Mouse (Mus musculus): ENCODE results near the gene Uap1l1. TPM values are rescaled to one million over a fixed set of nuclear protein-coding genes. Genes with fewer than 3 reads are reported as not detected.

Gene Uap1l1
- polyA plus RNA-seq, 1 experiment = 1.7 TPM

- peaks cover 3% of the 10 kb centered on the region; the same call in 1 of the 2 replicates for H3K4me1 ChIP-seq (ENCODE audit: control insufficient read depth, insufficient read depth, low read length)
- H3K36me3 ChIP-seq (ENCODE audit: control insufficient read depth, insufficient read depth, low read length) = no peaks in the 10 kb centered on the region; the same call in 1 of the 2 replicates
- no peaks in the 10 kb centered on the region for H3K27me3 ChIP-seq (ENCODE audit: control insufficient read depth, insufficient read depth, low read length)
- TF ChIP-seq POLR2A (IDR thresholded peaks at IDR 0.05; ENCODE audit: control insufficient read depth, low read depth, low read length) (no peak), CTCF (IDR thresholded peaks at IDR 0.05; ENCODE audit: control insufficient read depth, insufficient read depth, insufficient replicate concordance, low read depth, low read length) (peak; percentile 21; the same call in 1 of the 2 replicates)
- H3K27ac ChIP-seq (ENCODE audit: control insufficient read depth, insufficient read depth, low read depth, low read length) = no peak overlapping the region
- H3K4me3 ChIP-seq (ENCODE audit: control insufficient read depth, low read depth, low read length) = no peak overlapping the region
These were observed 37.0 kb downstream of the Uap1l1 start for GRCm38 (mm10) chr2:25328440-25328839.

- no peak overlapping the region for H3K4me3 ChIP-seq (ENCODE audit: control insufficient read depth, low read depth, low read length)
- H3K27ac ChIP-seq (ENCODE audit: control insufficient read depth, insufficient read depth, low read depth, low read length) = no peak overlapping the region
- TF ChIP-seq CTCF (IDR thresholded peaks at IDR 0.05; ENCODE audit: control insufficient read depth, insufficient read depth, insufficient replicate concordance, low read depth, low read length) (no peak), POLR2A (IDR thresholded peaks at IDR 0.05; ENCODE audit: control insufficient read depth, low read depth, low read length) (no peak)
- H3K27me3 ChIP-seq (ENCODE audit: control insufficient read depth, insufficient read depth, low read length) = no peaks in the 10 kb centered on the region
- no peaks in the 10 kb centered on the region for H3K4me1 ChIP-seq (ENCODE audit: control insufficient read depth, insufficient read depth, low read length)
- H3K36me3 ChIP-seq (ENCODE audit: control insufficient read depth, insufficient read depth, low read length) = no peaks in the 10 kb centered on the region; the same call in 1 of the 2 replicates
These were observed 39.4 kb downstream of the Uap1l1 start for GRCm38 (mm10) chr2:25326036-25326435.

- TF ChIP-seq POLR2A (IDR thresholded peaks at IDR 0.05; ENCODE audit: control insufficient read depth, low read depth, low read length) = no peak
- TF ChIP-seq CTCF (IDR thresholded peaks at IDR 0.05; ENCODE audit: control insufficient read depth, insufficient read depth, insufficient replicate concordance, low read depth, low read length) = no peak
- H3K27ac ChIP-seq (ENCODE audit: control insufficient read depth, insufficient read depth, low read depth, low read length) = no peak overlapping the region
- peaks cover 8% of the 10 kb centered on the region for H3K4me1 ChIP-seq (ENCODE audit: control insufficient read depth, insufficient read depth, low read length)
- H3K4me3 ChIP-seq (ENCODE audit: control insufficient read depth, low read depth, low read length) = no peak overlapping the region
- H3K27me3 ChIP-seq (ENCODE audit: control insufficient read depth, insufficient read depth, low read length) = no peaks in the 10 kb centered on the region
- no peaks in the 10 kb centered on the region for H3K36me3 ChIP-seq (ENCODE audit: control insufficient read depth, insufficient read depth, low read length)
These were observed 45.4 kb downstream of the Uap1l1 start for GRCm38 (mm10) chr2:25320084-25320483.

GRCm38 (mm10) chr2:25318971-25319773 is 46.3 kb downstream of the Uap1l1 start, which contains the start of gene Grin1:
Gene Grin1 (minus strand): TSS chr2:25319187.
- no peak for TF ChIP-seq POLR2A (IDR thresholded peaks at IDR 0.05; ENCODE audit: control insufficient read depth, low read depth, low read length)
- TF ChIP-seq CTCF (IDR thresholded peaks at IDR 0.05; ENCODE audit: control insufficient read depth, insufficient read depth, insufficient replicate concordance, low read depth, low read length) = no peak
- Histone ChIP-seq H3K27me3 (ENCODE audit: control insufficient read depth, insufficient read depth, low read length) (no peaks in the 10 kb centered on the region), H3K36me3 (ENCODE audit: control insufficient read depth, insufficient read depth, low read length) (no peaks in the 10 kb centered on the region), H3K4me1 (ENCODE audit: control insufficient read depth, insufficient read depth, low read length) (peaks cover 8% of the 10 kb centered on the region), H3K4me3 (ENCODE audit: control insufficient read depth, low read depth, low read length) (peak within 1 kb of the TSS; percentile 74), H3K27ac (ENCODE audit: control insufficient read depth, insufficient read depth, low read depth, low read length) (no peak within 1 kb of the TSS)

GRCm38 (mm10) chr2:25318119-25318966 is 47.1 kb downstream of the Uap1l1 start:
- Histone ChIP-seq H3K27me3 (ENCODE audit: control insufficient read depth, insufficient read depth, low read length) (no peaks in the 10 kb centered on the region), H3K27ac (ENCODE audit: control insufficient read depth, insufficient read depth, low read depth, low read length) (no peak overlapping the region), H3K4me1 (ENCODE audit: control insufficient read depth, insufficient read depth, low read length) (peaks cover 8% of the 10 kb centered on the region), H3K4me3 (ENCODE audit: control insufficient read depth, low read depth, low read length) (peak overlapping the region; percentile 74), H3K36me3 (ENCODE audit: control insufficient read depth, insufficient read depth, low read length) (no peaks in the 10 kb centered on the region)
- TF ChIP-seq CTCF (IDR thresholded peaks at IDR 0.05; ENCODE audit: control insufficient read depth, insufficient read depth, insufficient replicate concordance, low read depth, low read length) = no peak
- no peak for TF ChIP-seq POLR2A (IDR thresholded peaks at IDR 0.05; ENCODE audit: control insufficient read depth, low read depth, low read length)

- H3K4me3 ChIP-seq (ENCODE audit: control insufficient read depth, low read depth, low read length) = no peak overlapping the region
- no peaks in the 10 kb centered on the region; the same call in 1 of the 2 replicates for H3K27me3 ChIP-seq (ENCODE audit: control insufficient read depth, insufficient read depth, low read length)
- H3K27ac ChIP-seq (ENCODE audit: control insufficient read depth, insufficient read depth, low read depth, low read length) = no peak overlapping the region
- no peaks in the 10 kb centered on the region for H3K36me3 ChIP-seq (ENCODE audit: control insufficient read depth, insufficient read depth, low read length)
- H3K4me1 ChIP-seq (ENCODE audit: control insufficient read depth, insufficient read depth, low read length) = peaks cover 3% of the 10 kb centered on the region
- no peak for TF ChIP-seq POLR2A (IDR thresholded peaks at IDR 0.05; ENCODE audit: control insufficient read depth, low read depth, low read length)
- TF ChIP-seq CTCF (IDR thresholded peaks at IDR 0.05; ENCODE audit: control insufficient read depth, insufficient read depth, insufficient replicate concordance, low read depth, low read length) = no peak
These were observed 54.0 kb downstream of the Uap1l1 start for GRCm38 (mm10) chr2:25311491-25311891.

- no peaks in the 10 kb centered on the region; the same call in 1 of the 2 replicates for H3K27me3 ChIP-seq (ENCODE audit: control insufficient read depth, insufficient read depth, low read length)
- H3K4me1 ChIP-seq (ENCODE audit: control insufficient read depth, insufficient read depth, low read length) = peaks cover 3% of the 10 kb centered on the region
- no peak for TF ChIP-seq POLR2A (IDR thresholded peaks at IDR 0.05; ENCODE audit: control insufficient read depth, low read depth, low read length)
- TF ChIP-seq CTCF (IDR thresholded peaks at IDR 0.05; ENCODE audit: control insufficient read depth, insufficient read depth, insufficient replicate concordance, low read depth, low read length) = no peak
- H3K4me3 ChIP-seq (ENCODE audit: control insufficient read depth, low read depth, low read length) = peak overlapping the region; percentile 19
- H3K36me3 ChIP-seq (ENCODE audit: control insufficient read depth, insufficient read depth, low read length) = no peaks in the 10 kb centered on the region
- no peak overlapping the region for H3K27ac ChIP-seq (ENCODE audit: control insufficient read depth, insufficient read depth, low read depth, low read length)
These were observed 54.5 kb downstream of the Uap1l1 start for GRCm38 (mm10) chr2:25310969-25311368.

All from testis, adult 2 months (tissue).